Mouse (Mus musculus): ENCODE measurements at regions not wholly inside any gene's neighbourhood (a gene's known extent, or its start where the extent isn't known, plus 50 kb on each side); places are given as distances from the start of the nearest gene placed in this dataset.

DNA sequence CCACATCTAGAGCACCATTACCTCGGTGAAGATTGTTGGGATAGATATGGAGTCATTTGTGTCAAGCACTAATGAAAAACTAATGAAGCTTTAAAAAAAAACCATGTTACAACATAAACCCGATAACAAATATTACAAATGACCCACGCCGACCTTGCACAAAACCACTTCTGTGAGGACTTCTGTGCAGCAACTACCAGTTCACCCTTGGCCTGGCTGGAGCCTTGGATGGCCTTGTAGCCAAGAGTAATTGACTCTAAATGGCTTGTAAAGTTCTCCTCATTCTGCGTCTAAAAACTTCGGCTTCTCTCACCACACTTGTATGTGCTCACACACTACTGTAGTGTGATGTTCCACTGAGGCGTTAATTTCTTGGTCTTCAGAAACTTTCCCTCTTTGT is 190.1 kb downstream of the Mylk4 start:
- no peak for TF ChIP-seq CTCF (IDR thresholded peaks at IDR 0.05; ENCODE audit: control insufficient read depth, insufficient read depth, low read length)
- no peak for TF ChIP-seq POLR2A (IDR thresholded peaks at IDR 0.05; ENCODE audit: borderline replicate concordance, control insufficient read depth, low read depth, low read length)

Data from bone marrow, adult 2 months (tissue).